ENCODE assay signal across 20 mouse cellular contexts in the genomic region with DNA sequence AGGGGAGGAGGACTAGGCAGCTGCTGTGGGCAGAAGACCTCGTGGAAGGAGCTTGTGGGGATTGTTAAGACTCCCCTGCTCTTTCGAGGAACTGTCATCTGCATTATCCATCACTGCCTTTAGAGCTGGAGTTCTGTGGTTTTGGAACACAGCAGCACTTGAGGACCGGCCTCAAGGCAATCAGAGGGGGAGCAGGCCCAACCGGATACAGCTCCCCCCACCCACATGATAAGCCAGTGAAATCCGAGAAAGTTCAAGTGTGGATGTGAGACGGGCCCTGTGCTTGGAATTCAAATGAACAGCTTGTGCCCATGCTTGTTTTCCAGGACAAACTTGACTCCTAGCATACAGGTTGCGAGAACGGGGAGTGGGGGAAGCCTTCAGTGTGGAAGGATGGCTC. TPM values are rescaled to one million over a fixed set of nuclear protein-coding genes. Genes with fewer than 3 reads are reported as not detected.
DNase-seq lines count a peak whose midpoint lies in the region; ATAC-seq lines count a peak whose summit lies in the region.
"Had no signal": no experiment of that assay in that cellular context is flagged by ENCODE, and none has a peak within 500 bp of the region (broad histone marks: within the 10 kb centered on the region; RNA-seq: fewer than 3 reads in every experiment).

No protein-coding gene starts in this region.

- no peaks in the 10 kb centered on the region for H3K36me3 ChIP-seq in heart, embryonic 14.5 days (ENCODE audit: control insufficient read depth, insufficient read depth, low read length)
- H3K36me3 ChIP-seq in heart, embryonic 12.5 days: no peaks in the 10 kb centered on the region
- no peaks in the 10 kb centered on the region for H3K36me3 ChIP-seq in embryonic facial prominence, embryonic 14.5 days (ENCODE audit: control insufficient read depth, insufficient read depth, low read length)
- H3K36me3 ChIP-seq in limb, embryonic 13.5 days: no peaks in the 10 kb centered on the region
- H3K36me3 ChIP-seq: forebrain, embryonic 10.5 days; heart, embryonic 15.5 days; liver, embryonic 12.5 days; midbrain, embryonic 12.5 days had no signal

- no peak overlapping the region for H3K4me2 ChIP-seq in heart, embryonic 14.5 days (ENCODE audit: low read length)
- H3K4me2 ChIP-seq in heart, embryonic 12.5 days: no peak overlapping the region
- H3K4me2 ChIP-seq in embryonic facial prominence, embryonic 14.5 days (ENCODE audit: low read depth, low read length): no peak overlapping the region
- H3K4me2 ChIP-seq in limb, embryonic 13.5 days (replicated peaks): no peak overlapping the region
- H3K4me2 ChIP-seq: heart, embryonic 15.5 days; liver, embryonic 12.5 days; midbrain, embryonic 12.5 days had no signal

- no peaks in the 10 kb centered on the region for H3K27me3 ChIP-seq in heart, embryonic 14.5 days (ENCODE audit: control insufficient read depth, insufficient read depth, low read length)
- no peaks in the 10 kb centered on the region for H3K27me3 ChIP-seq in heart, embryonic 12.5 days (replicated peaks)
- no peaks in the 10 kb centered on the region for H3K27me3 ChIP-seq in embryonic facial prominence, embryonic 14.5 days (replicated peaks; ENCODE audit: control insufficient read depth, insufficient read depth, low read length)
- H3K27me3 ChIP-seq in limb, embryonic 13.5 days: no peaks in the 10 kb centered on the region
- H3K27me3 ChIP-seq: heart, embryonic 15.5 days; midbrain, embryonic 12.5 days had no signal

- peak; percentile 46; the same call in 1 of the 2 replicates for ATAC-seq in heart, embryonic 14.5 days (ENCODE audit: insufficient number of reproducible peaks, insufficient read depth, low FRiP score, low read depth)
- ATAC-seq in heart, embryonic 12.5 days (ENCODE audit: insufficient number of reproducible peaks, low FRiP score): no peak
- ATAC-seq in embryonic facial prominence, embryonic 14.5 days (ENCODE audit: low read depth): peak; percentile 51; the same call in 1 of the 2 replicates
- 0 out of 2 replicates have a peak, but pooled peaks have one; percentile 13 for ATAC-seq in limb, embryonic 13.5 days (ENCODE audit: low FRiP score, low read depth)
- ATAC-seq: forebrain, embryonic 16.5 days; liver, embryonic 12.5 days had no signal

- H3K9ac ChIP-seq in heart, embryonic 14.5 days (ENCODE audit: low read length): no peak overlapping the region
- no peak overlapping the region for H3K9ac ChIP-seq in heart, embryonic 12.5 days
- no peak overlapping the region for H3K9ac ChIP-seq in embryonic facial prominence, embryonic 14.5 days (ENCODE audit: low read depth, low read length)
- 0 out of 2 replicates have a peak overlapping the region, but pooled peaks have one; percentile 31 for H3K9ac ChIP-seq in limb, embryonic 13.5 days
- H3K9ac ChIP-seq: heart, embryonic 15.5 days; liver, embryonic 12.5 days; midbrain, embryonic 12.5 days had no signal

- DNase-seq in kidney, postnatal 4 days: peak; percentile 25 to 46
- no peak for DNase-seq in kidney, adult 8-10 months
- DNase-seq in embryonic facial prominence, embryonic 14.5 days (ENCODE audit: low spot score): peak; percentile 77
- no peak for DNase-seq in cerebellum, postnatal 14 days
- DNase-seq: adrenal gland, postnatal 10 days; cerebellum, adult 2 months; cerebellum, postnatal 36 days; gastrocnemius, postnatal 10 days; kidney, adult 18-20 months; lung, adult 18-20 months; thymus, adult 2 months; thymus, postnatal 4 days had no signal

- H3K4me3 ChIP-seq in heart, embryonic 14.5 days (ENCODE audit: control insufficient read depth in 1 of 2, insufficient read depth in 1 of 2, low read depth in 1 of 2, low read length in 2 of 2): no peak overlapping the region
- no peak overlapping the region for H3K4me3 ChIP-seq in heart, embryonic 12.5 days
- no peak overlapping the region for H3K4me3 ChIP-seq in embryonic facial prominence, embryonic 14.5 days (ENCODE audit: low read depth, low read length)
- no peak overlapping the region for H3K4me3 ChIP-seq in limb, embryonic 13.5 days
- H3K4me3 ChIP-seq: forebrain, embryonic 10.5 days; heart, embryonic 15.5 days; liver, embryonic 12.5 days; midbrain, embryonic 12.5 days had no signal

- H3K4me1 ChIP-seq in heart, embryonic 14.5 days (ENCODE audit: control insufficient read depth in 2 of 2, insufficient read depth in 2 of 2, low read length in 2 of 2): peaks cover 5 to 6% of the 10 kb centered on the region in 2 experiments; a peak in 3 of 4 replicates
- peaks cover 13% of the 10 kb centered on the region for H3K4me1 ChIP-seq in heart, embryonic 12.5 days (replicated peaks)
- peaks cover 9% of the 10 kb centered on the region; the same call in 1 of the 2 replicates for H3K4me1 ChIP-seq in embryonic facial prominence, embryonic 14.5 days (ENCODE audit: control insufficient read depth, insufficient read depth, low read length)
- H3K4me1 ChIP-seq in limb, embryonic 13.5 days: peaks cover 27% of the 10 kb centered on the region
- H3K4me1 ChIP-seq: liver, embryonic 12.5 days had no signal

- H3K27ac ChIP-seq in heart, embryonic 14.5 days (replicated peaks in 1 of 2; ENCODE audit: control insufficient read depth in 1 of 2, insufficient read depth in 1 of 2, low read depth in 2 of 2, low read length in 2 of 2): no peak overlapping the region
- H3K27ac ChIP-seq in heart, embryonic 12.5 days (ENCODE audit: poor library complexity, severe bottlenecking): no peak overlapping the region
- 0 out of 2 replicates have a peak overlapping the region, but pooled peaks have one; percentile 6 for H3K27ac ChIP-seq in embryonic facial prominence, embryonic 14.5 days (replicated peaks; ENCODE audit: low read depth, low read length)
- H3K27ac ChIP-seq in limb, embryonic 13.5 days: no peak overlapping the region; the same call in 1 of the 2 replicates
- H3K27ac ChIP-seq: forebrain, embryonic 10.5 days; heart, embryonic 15.5 days; liver, embryonic 12.5 days; midbrain, embryonic 12.5 days had no signal

- WGBS in heart, embryonic 14.5 days: 18% methylated on average over 8 of the region's 8 CpGs
- WGBS in heart, embryonic 12.5 days: 20% methylated on average over 8 of the region's 8 CpGs
- 22% methylated on average over 8 of the region's 8 CpGs for whole genome bisulfite sequencing in embryonic facial prominence, embryonic 14.5 days
- WGBS in limb, embryonic 13.5 days: 25% methylated on average over 8 of the region's 8 CpGs

- H3K9me3 ChIP-seq in heart, embryonic 14.5 days (ENCODE audit: control insufficient read depth, low read length): no peaks in the 10 kb centered on the region
- no peaks in the 10 kb centered on the region for H3K9me3 ChIP-seq in heart, embryonic 12.5 days (replicated peaks)
- H3K9me3 ChIP-seq in embryonic facial prominence, embryonic 14.5 days (ENCODE audit: control insufficient read depth, low read length): no peaks in the 10 kb centered on the region
- H3K9me3 ChIP-seq in limb, embryonic 13.5 days: 0 out of 2 replicates have a peak, but pooled peaks cover 4% of the 10 kb centered on the region
- H3K9me3 ChIP-seq: forebrain, embryonic 10.5 days; heart, embryonic 15.5 days; liver, embryonic 12.5 days; midbrain, embryonic 12.5 days had no signal

RNA-seq across cellular contexts. Expression of gene Ptprf, which starts 24.1 kb away (rescaled TPM):
- 19.6 and 19.7 TPM in 2 replicates for polyA plus RNA-seq in heart, embryonic 14.5 days (2014; fragmentation: Nextera tagmentation; extraction: Ambion mirVana)
- 38.1 and 43.5 TPM in 2 replicates for polyA plus RNA-seq in heart, embryonic 12.5 days (2016; fragmentation: Nextera tagmentation; extraction: Ambion mirVana)
- 59.8 and 66.8 TPM in 2 replicates for polyA plus RNA-seq in embryonic facial prominence, embryonic 14.5 days (2014; fragmentation: Nextera tagmentation; extraction: Ambion mirVana)
- polyA plus RNA-seq in limb, embryonic 13.5 days (2015; fragmentation: Nextera tagmentation; extraction: Ambion mirVana): 51.1 and 58.1 TPM in 2 replicates

Comparison
In these comparisons a context has a peak if more than half of its experiments do, and no peak if none do; other contexts are left out.
1. DNase-seq: peak in kidney, postnatal 4 days (2 of 2) and embryonic facial prominence, embryonic 14.5 days (single experiment); none in kidney, adult 8-10 months (0 of 2) and cerebellum, postnatal 14 days (0 of 2).